Mouse (Mus musculus): Measurements from ENCODE around the gene Fut2.

The Fut2 gene

DNA sequence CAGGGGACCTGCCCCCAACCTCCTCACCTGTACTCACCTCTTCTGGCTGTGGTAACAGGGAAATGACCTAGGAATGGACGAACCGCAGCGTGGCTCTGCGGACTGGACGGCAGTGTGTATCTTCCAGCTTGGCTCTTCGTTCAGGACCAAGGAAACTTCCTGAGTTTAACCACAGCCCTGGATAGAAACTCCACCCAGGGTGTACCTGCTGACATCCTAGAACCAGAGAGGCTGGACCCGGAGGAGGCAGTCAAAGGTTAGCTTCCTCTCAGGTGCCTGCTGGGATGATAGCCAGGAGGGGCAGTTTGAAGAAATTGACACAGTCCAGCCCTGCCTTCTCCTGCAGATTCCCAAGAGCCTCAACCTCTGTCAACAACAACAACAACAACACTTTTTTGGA, at the start of gene Fut2:
Fut2 (minus strand) TSS at position 234 of the 400 bp plus-strand sequence.
- DNase-seq (ENCODE audit: low spot score) = no peak

DNA sequence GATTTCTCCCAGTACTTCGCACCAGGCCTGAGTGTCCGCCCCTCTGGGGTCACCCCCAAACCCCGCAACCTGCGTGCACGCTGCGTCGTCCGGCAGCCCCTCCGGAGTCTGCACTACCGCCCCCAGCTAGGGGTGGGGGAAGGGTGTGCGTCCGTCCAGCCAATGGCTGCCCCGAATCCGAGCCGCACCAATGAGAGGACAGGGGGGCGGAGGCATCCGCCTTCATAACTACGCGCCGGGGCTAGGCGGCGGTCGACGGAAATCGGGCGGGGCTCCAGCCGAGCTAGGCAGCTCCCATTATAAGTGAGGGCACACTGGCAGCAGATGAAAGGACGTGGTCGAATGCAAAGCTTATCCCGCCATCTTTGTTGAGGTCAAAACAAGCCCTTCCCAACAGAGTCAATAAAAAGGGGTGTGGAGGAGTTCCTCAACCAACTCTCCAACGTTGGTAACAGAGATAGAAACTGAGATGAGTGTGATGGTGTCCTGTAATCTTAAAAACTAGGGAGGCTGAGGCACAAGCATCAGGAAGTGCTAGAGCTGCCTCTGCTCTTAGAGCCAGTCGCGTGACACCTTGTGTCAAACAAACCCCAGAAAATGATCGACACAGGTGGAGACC, 49.0 kb upstream of the Fut2 start, which contains the start of gene Rpl18:
Rpl18 (plus strand) TSS at position 368 of the 619 bp plus-strand sequence.
- DNase-seq (ENCODE audit: low spot score) = peak; percentile 97

DNA sequence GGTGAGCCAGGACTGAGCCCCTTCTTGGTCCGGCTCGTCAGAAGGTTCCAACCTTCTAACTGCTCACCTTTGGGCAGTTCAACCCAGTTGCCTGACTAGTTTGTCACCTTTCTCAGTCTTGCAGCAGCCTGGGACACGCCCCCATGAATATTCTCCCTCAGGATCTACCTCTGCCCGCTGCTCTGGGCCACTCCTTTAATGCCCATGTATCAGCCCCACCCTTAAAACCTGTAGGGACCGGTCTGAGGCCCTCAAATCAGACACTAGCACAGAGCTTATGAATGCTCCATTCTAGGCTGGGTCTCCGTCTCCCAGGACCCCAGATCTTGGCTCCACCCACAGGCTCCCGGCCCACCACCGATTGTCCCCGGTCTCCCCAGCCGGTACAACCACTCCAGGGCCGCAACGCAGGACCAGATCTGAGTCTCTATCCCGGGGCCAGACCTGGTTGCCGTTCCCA, 48.5 kb upstream of the Fut2 start:
- no peak for DNase-seq (ENCODE audit: low spot score)

DNA sequence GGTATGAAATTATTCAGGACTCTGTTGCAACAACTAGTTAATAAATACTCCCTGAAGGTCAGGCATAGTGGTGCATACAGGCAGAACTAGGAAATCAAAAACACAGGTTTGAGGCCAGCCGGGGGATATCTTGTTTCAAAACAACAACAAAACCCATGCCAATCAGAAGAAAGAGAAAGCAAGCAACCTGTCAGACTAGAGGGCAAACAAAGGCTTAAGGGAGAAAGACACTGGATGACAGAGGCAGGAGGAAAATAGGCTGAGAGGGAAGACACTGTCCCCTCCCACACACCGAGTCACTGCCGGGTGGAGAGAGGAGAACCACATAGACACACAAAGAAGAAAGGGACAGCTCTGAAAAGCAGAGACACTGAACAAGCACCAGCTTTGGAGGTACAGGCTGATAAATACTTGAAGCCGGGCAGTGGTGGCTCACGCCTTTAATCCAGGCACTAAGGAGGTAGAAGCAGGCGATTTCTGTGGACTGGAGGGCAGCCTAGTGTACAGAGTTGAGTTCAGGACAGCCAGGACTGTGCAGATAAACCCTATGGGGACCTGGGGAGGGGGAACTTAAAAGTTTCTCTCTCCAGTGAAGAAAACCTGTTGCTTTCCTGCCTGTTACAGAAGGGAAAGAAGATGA, 47.8 kb upstream of the Fut2 start:
- DNase-seq (ENCODE audit: low spot score) = no peak

DNA sequence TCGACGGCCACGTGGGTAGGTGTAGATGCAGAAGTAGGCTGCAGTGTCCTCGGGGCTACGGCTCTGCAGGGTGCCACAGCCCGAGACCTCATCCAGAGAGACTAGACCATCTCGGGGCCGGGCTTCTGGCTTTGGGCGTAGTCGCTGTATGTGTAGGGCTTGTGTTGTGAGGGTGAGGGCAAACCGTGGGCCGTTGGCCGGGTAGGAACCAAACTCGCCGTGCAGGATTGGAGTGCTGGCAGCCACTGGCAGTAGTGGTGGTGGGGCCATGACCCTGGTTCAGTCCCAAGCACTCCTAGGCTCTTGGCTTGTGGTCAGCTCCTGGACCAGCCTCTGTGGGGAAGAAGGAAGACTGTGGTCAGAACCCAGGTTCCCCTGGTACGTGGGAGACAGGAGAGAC, 47.2 kb upstream of the Fut2 start:
- no peak for DNase-seq (ENCODE audit: low spot score)

DNA sequence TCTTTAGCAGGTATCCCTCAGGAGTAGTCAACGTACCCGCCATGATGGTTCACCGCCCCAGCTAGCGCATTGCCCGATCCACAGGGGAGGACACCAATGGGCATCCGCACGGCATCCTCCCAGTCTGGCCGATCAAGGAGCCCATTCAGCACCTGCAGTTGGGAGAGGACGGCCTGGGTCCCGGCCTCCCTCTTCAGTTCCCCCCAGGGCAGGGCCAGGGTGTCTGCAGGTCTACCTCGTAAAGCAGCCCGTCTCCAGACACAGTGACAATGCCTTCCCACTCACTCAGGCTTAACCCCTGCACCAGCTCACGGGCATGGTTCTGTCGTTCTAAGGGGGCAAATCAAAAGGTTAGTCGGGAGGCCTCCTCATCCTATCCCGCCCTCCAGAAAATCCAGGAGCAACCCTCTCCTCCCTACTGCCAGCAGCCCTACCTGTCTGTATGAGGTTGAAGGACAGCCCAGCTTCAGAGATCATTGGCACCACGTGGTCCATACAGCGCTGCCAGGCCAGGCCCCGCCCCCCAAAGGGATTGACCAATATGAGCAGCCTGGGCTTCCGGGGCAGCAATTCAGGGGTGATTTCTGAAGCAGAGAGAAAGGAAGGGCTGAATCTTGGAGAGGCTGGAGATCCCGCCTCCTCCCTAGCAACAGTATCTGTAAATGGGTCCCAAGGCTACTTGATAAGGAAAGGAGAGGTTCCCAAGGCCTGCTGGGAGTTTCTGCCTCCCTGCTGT, 46.0 kb upstream of the Fut2 start:
- peak; percentile 76 for DNase-seq (ENCODE audit: low spot score)

DNA sequence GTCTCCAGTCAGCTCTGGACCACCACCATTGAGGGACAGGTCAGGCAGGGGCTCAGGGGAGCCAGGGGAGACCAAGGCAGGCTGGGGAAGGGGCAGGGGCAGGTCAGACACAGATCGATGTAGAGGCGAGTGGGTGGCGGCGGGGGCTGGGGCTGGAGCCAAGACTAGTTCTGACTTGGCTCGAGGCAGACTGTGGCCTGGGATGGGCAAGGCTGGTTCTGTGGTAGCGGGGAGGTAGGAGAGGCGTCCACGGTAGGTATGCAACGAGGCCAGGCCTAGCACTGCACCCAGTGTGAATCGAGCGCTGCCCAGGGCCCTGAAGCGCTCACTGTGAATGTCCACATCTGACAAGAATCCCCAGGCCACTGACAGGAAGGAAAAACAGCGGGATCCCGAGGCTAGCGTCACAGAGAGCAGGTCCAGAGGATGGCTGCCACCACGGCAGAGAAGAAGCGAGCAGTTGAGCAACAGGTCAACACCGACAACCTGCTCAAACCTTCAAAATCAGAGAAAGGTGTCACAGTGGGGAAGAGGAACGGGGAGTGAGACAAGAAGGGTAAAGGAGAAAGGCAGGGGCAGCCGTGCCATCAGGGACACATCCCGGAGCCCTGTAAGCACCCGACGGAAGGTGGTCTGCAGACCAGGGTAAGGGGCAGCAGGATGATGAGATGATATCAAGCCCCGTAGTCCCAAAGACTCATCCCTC, 45.3 kb upstream of the Fut2 start:
- DNase-seq (ENCODE audit: low spot score) = no peak

DNA sequence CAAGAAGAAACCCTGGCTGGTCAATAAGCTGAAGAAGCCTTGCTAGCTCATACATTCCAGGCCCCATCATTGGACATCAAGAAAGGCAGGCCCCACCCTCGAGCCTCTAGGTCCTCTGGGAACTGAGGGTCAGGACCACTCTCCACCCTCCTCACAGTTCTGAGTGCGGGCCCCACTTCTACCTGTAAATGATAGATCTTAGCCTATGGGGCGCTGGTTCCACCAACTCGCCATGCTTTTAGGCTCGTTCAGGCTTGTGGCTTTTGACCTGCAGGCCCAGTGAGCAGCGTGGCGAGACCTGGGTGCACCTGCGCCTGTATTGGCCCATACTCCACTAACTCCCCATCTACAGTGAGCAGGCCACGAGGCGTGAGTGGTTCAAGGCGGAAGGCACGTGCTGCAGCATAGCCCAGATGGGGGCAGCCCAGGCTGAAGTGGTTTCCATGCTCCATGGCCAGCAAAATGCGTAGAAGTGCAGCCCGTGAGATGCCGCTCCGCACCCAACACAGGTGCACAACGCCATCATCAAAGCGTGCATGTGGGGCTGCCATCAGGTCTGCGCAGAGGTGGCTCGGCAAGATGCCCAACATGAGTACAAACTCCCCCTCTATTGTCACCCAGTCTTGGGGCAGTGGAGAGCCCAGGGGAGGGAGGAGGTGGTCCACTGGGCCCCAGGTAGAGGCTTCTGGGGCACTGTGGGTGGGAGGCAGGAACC, 44.4 kb upstream of the Fut2 start:
- no peak for DNase-seq (ENCODE audit: low spot score)

DNA sequence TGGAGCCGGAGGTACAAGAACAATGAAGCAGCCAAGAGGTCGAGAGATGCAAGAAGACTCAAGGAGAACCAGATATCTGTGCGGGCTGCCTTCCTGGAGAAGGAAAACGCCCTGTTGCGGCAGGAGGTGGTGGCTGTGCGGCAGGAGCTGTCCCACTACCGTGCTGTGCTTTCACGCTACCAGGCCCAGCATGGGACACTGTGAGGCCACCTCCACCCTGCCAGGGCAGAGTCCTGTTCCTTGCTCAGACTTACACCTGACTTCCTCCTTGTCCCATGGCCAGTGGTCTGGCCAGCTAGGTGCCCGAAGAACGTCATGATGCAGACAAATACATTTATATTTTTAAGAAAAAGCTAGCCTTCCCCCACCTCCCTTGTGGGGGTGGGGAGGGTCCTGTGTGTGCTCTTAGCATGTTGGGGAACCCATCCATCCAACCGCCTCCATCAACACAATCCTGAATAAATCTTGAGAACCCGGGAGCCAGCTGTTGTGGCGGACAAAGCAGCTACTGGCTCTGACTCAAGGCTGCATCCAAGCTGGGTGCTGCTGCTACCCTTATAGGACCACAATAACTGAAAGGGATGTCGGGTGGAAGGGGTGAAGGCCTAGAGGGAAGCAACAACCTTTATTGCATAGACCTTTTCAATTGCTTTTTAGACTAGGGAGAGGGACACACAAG, 43.6 kb upstream of the Fut2 start:
- DNase-seq (ENCODE audit: low spot score) = no peak

DNA sequence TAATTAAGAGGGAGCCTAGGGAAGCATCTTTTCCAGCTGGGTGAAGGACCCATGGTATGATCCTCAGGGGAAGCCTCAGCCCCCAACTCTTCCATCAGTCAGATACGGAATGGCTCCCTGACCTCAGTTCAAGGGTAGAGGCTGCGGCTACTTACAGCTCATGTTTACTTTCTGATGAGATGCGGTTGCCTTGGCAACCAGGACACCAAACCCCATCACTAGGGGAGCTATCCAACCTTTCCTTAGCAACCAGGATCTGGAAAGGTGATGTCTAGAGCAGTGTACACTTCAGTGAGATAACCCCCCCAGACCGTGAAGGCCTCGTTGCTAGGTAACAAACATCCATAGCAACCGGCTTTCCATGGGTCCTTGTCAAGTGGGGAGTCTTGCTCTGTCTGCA, 42.8 kb upstream of the Fut2 start:
- no peak for DNase-seq (ENCODE audit: low spot score)

DNA sequence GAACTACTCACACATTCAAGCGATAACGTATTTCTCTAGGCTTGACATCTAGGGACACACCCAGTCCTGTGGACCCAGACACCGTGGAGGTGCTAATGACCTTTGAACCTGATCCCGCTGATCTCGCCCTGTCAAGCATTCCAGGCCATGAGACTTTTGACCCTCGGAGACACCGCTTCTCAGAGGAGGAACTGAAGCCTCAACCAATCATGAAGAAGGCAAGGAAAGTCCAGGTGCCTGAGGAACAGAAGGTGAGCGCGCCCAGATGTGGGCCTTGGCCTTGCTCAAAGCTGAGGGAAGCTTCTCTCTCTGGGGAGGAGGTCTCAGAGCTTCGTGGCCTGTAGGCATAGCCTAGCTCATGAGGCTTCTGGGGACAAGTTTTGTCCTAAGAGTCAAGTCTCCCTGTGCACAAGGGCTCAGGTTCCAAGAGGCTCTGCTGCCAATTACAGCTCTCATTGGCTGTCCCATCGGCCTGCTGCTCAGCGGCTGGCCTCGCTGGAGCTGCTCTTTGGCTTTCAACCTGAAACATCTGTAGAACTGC, 42.1 kb upstream of the Fut2 start:
- DNase-seq (ENCODE audit: low spot score) = no peak

DNA sequence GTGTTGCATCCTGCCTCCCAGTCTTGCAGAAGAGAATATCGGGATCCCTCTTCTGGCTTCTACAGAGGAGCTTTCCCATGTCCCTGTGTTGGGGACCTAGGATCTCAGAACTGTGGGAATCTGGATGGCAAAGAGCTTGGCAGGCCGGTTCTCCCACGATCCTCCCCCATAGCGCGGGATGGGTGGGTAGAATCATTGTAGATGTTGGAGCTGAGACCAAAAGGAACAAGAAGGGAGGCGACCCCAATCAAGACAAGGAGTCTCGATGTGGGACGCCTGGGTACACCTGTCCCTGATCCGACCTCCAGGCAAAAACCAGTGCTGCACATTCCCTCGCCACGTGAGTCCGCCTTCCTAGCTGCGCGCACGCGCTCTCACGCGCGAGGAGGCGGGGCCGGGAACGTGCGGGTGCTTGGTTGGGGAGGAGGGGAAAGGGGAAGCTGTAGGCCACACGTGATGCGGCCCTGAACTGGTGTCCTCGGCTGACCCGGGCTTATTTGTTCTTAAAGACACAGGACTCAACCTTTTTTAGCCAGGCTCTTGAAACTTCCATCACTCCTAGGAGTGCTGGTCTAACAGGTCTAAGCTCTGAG, 41.3 kb upstream of the Fut2 start:
- DNase-seq (ENCODE audit: low spot score) = peak; percentile 96

DNA sequence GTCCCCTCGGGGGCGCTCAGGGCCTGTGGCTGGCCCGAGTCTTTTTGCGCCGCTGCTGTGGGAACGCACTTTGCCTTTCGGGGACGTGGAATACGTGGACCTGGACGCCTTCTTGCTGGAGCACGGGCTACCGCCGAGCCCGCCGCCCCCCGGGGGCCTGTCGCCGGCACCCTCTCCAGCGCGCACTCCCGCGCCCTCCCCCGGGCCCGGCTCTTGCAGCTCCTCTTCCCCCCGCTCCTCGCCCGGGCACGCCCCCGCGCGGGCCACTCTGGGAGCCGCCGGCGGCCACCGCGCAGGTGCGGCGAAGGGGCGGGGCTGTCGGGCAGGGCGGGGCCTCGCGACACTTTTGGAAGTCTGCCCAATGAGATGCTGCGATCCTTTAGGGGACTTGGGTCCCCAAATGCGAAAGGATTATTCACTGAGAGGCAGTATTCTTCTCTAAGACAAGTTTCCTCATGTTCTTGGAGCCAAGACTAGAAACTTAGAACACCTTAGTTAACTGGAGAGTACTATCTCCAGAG, 40.6 kb upstream of the Fut2 start:
- DNase-seq (ENCODE audit: low spot score) = peak; percentile 92

DNA sequence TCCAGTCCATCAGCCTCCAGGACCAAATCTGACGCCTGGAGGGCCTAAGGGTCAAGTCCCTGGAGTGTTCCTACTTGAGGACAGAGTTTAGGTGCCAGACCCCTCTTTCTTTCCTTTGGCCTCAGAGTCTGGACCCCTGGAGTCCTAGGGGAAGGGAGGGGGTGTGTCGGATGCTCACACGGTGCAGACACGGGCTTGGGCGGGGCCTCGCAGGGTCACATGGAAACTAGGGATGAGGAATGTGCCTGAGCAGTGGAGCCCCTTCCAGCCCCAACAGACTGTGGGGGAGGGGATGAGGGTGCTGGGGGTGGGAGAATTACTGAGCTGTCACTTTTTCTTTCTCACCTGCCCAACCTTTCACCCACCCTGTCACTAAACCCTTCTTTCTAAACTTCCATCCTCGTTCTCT, 39.7 kb upstream of the Fut2 start:
- peak; percentile 81 for DNase-seq (ENCODE audit: low spot score)

DNA sequence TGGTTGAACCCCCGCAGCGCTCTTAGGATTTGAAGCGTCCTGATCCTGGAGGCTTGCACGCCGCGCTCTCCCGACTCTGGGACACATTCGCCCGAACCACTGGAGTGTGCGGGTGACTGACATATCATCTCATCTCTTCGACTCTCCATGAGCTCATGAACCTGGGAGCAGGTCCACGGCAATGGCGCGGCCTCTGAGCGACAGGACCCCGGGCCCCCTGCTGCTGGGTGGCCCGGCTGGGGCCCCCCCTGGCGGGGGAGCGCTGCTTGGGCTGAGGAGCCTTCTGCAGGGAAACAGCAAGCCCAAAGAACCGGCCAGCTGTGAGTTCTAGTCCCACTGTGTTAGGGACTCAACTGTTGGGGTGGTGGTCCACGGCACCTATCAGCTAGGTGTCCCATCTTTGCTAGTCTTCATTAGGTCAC, 39.3 kb upstream of the Fut2 start:
- no peak for DNase-seq (ENCODE audit: low spot score)

DNA sequence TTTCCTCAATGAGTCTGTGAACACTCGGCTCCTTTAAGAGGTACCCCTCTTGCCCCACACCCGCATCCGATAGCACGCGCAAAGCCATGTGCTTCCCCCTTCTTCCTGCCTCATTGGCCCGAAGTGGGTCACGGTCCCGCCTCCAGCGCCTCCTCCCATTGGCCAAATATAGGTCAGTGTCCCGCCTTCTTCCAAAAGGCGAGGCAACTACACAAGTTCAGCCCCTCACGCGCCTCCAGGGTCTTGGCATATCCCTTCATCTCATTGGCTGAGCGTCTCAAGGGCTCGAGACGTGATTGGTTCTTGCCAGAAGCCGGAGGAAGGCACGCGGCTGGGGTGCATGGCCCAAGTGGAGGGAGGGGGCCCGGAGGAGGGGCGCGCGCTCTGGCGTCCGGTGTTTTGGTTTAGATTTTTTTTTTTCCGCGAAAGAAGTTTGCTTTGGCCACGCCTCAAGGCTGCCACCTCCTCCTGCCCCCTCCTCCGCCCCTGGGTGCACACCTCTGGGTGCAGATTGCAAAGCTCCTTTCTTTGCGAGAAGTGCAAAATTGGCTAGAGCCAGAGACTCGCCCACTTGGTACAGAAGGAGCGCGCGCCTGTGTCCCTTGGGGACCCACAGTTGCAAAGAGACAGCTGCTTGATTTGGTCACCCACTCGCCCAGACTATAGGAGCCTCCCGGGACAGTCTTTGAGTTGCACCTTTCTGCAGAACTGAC, 38.7 kb upstream of the Fut2 start, which contains the start of gene Dbp:
Dbp (plus strand) TSS at position 359 of the 713 bp plus-strand sequence.
- peak; percentile 97 for DNase-seq (ENCODE audit: low spot score)

DNA sequence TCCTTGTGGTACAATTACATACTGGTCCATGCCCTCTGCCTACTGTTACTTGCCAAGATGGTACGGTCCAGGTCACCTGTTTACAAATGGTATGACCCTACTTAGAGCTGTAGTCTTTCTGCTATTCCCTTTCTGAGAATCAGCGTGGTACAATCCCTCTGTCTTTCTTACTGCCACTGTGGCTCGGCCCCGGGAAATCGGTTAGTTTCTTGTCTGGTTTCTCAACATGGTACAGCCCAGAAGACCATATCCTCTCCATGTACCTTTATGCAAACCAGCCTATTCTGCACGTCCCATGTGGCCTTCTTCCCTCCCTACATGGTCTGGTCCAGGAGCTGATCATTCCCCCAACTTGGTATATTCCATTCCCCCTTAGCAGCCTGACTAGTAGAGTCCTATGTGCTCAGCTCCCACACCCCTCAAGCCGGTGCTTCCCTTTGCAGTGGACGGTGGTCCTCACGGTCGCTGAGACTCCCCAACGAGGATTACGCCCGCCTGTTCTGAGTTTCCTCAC, 37.9 kb upstream of the Fut2 start:
- DNase-seq (ENCODE audit: low spot score) = peak; percentile 57

DNA sequence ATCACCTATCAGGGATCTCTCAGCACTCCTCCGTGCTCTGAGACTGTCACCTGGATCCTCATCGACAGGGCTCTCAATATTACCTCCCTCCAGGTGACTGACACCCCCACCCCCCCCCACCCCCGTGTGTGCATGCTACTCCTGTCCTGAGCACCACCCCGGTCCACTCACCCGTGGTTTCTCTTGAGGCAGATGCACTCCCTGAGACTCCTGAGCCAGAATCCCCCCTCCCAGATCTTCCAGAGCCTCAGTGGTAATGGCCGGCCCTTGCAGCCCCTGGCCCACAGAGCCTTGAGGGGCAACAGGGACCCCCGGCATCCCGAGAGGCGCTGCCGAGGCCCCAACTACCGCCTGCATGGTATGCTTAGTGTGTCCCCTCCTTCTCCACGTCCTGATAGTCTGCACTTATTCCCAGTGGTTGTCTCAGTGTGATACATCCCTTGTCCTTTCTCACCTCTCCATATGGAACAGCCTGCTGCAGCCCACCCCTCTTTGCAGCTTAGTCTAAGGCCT, 37.4 kb upstream of the Fut2 start:
- no peak for DNase-seq (ENCODE audit: low spot score)
